Mouse (Mus musculus): ENCODE measurements around the gene Rnf144b.

DNA sequence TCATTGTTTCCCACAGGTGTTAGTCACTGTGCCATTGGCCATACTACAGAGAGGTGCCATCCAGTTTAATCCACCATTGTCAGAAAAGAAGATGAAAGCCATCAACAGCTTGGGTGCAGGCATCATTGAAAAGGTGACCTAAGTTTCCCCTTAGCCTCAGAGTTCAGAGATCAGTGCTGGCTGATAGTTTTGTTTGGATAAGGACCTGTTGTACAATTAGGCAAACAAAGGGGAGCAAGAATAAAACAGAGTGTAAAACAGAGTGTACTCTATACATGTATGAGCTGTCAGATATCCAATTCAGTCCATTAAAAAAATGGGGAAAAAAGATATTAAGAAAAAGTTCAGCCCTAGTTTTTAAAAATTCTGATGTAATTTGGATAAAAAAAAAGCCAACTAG is 45.1 kb upstream of the Rnf144b start:
- TF ChIP-seq E2F4 (IDR thresholded peaks at IDR 0.05; ENCODE audit: insufficient read depth), result no peak
- no peak for TF ChIP-seq CEBPB (IDR thresholded peaks at IDR 0.05; ENCODE audit: insufficient read depth, poor library complexity, severe bottlenecking)
- TF ChIP-seq POLR2A (IDR thresholded peaks at IDR 0.05; ENCODE audit: insufficient read length, low read depth), result no peak
- TF ChIP-seq MYOG (IDR thresholded peaks at IDR 0.05; ENCODE audit: control insufficient read depth in 1 of 3, insufficient read depth in 1 of 3, insufficient read length in 2 of 3, low read depth in 2 of 3), result no peak
- no peak for TF ChIP-seq SRF (IDR thresholded peaks at IDR 0.05; ENCODE audit: control insufficient read depth, insufficient read length, low read depth)
- no peak for TF ChIP-seq MYOD1 (IDR thresholded peaks at IDR 0.05; ENCODE audit: control insufficient read depth in 1 of 3, insufficient read length in 2 of 3, low read depth in 2 of 3)
